Mouse (Mus musculus): ENCODE measurements around the gene Chst11.

DNA sequence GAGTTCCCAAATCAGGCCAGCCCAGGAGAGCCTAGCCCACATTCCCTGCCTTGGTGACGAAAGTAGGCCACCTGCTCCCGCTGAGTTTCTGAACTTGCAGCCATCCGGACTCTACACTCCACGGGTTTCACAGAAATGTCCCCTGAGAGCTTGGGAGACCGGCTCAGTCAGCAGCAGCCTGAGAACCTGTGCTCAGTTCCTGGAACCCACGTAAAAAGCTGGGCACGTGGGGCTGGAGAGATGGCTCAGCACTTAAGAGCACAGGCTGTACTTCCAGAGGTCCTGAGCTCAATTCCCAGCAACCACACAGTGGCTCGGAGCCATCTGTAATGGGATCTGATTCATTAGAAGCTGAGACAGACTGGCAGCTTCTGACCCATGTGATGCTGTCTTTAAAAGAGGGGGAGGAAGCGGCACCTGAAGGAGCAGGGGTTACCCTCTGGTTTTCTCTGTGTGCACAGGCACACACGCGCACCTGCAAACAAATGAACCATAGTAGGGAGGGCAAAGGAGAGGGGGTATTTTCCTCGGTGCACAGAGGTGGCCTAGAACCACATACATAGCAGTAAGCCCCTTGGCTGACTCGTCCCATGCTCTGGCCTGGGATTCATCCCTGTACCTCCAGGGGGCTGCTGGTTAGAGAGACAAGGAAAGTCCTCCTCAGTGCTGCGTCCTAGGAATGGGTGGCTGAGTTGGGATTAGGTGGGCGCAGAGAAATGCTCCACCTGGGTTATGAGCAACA is 196.7 kb downstream of the Chst11 start:
- TF ChIP-seq EP300 (IDR thresholded peaks at IDR 0.05; ENCODE audit: low read depth) (no peak), CTCF (IDR thresholded peaks at IDR 0.05; ENCODE audit: low read depth) (no peak)
